Mouse (Mus musculus) stomach, embryonic 16.5 days (tissue): Measurements from ENCODE around the gene Sgta. TPM values are rescaled to one million over a fixed set of nuclear protein-coding genes. Genes with fewer than 3 reads are reported as not detected.

ENCODE experiments used
- ATAC-seq: fragments of 200-750 bp; cut with Nextera tagmentation; 2 replicates; pipeline ENCODE4 v1.8.0; 2017; ENCODE audit warnings: moderate number of reproducible peaks, moderate TSS enrichment; ENCODE audit not compliant: insufficient read depth, low FRiP score
- H3K27ac ChIP-seq: fragments of 300-500 bp; sonication (generic); 2 replicates; pipeline ENCODE4 v1.5.1; 2014; ENCODE audit warnings: low read length
- H3K27me3 ChIP-seq: fragments of 300-500 bp; sonication (generic); 2 replicates; pipeline ENCODE4 v1.6.1; 2014; ENCODE audit warnings: low read length, control low read depth, mixed read lengths; ENCODE audit not compliant: control insufficient read depth, insufficient read depth
- H3K36me3 ChIP-seq: fragments of 300-500 bp; sonication (generic); 2 replicates; pipeline ENCODE4 v1.6.1; 2014; ENCODE audit warnings: low read length; ENCODE audit not compliant: control insufficient read depth, insufficient read depth
- H3K4me1 ChIP-seq: fragments of 300-500 bp; sonication (generic); 2 replicates; pipeline ENCODE4 v1.6.1; 2014; ENCODE audit warnings: low read length, control low read depth, mixed read lengths; ENCODE audit not compliant: control insufficient read depth, insufficient read depth
- H3K4me2 ChIP-seq: fragments of 300-500 bp; sonication (generic); 2 replicates; pipeline ENCODE4 v1.6.1; 2014; ENCODE audit warnings: low read depth, low read length, mixed read lengths
- H3K4me3 ChIP-seq: fragments of 300-500 bp; sonication (generic); replicated peaks from 2 replicates; pipeline ENCODE4 v1.5.1; 2014; ENCODE audit warnings: mild to moderate bottlenecking, low read length
- H3K9ac ChIP-seq: fragments of 300-500 bp; sonication (generic); 2 replicates; pipeline ENCODE4 v1.6.1; 2014; ENCODE audit warnings: low read length
- H3K9me3 ChIP-seq: fragments of 300-500 bp; sonication (generic); replicated peaks from 2 replicates; pipeline ENCODE4 v1.6.1; 2016; ENCODE audit warnings: low read length, control low read depth; ENCODE audit not compliant: control insufficient read depth
- WGBS: fragments of 180-500 bp; shearing (Covaris S2); extraction: QIAGEN DNeasy Blood & Tissue Kit; methylation state at CpG from one replicate; pipeline ENCODE4 v1.1.7; 2014; 5-methylcytosine and 5-hydroxymethylcytosine counted together
- polyA plus RNA-seq: library from polyadenylated mRNA; unstranded; fragments of >200 nt; fragmentation: Nextera tagmentation; extraction: Ambion mirVana; gene quantifications from 2 replicates; pipeline ENCODE4 v1.2.1, GENCODE M21; 2015

Sgta gene
- polyA plus RNA-seq, result 163 and 167 TPM in 2 replicates

GRCm38 (mm10) chr10:81059603-81060543 is at the start of gene Sgta:
Gene Sgta, minus strand, starts transcription at chr10:81060181.
- Histone ChIP-seq H3K4me3 (peak within 1 kb of the TSS; percentile 92), H3K36me3 (no peaks in the 10 kb centered on the region), H3K9me3 (no peaks in the 10 kb centered on the region), H3K4me2 (peak within 1 kb of the TSS; percentile 93), H3K27ac (peak within 1 kb of the TSS; percentile 40), H3K9ac (peak within 1 kb of the TSS; percentile 90), H3K4me1 (peaks cover 15% of the 10 kb centered on the region), H3K27me3 (no peaks in the 10 kb centered on the region)
- peak; percentile 96 for ATAC-seq
- under 1% methylated on average over 48 of the region's 48 CpGs for WGBS

GRCm38 (mm10) chr10:81106113-81106721 is 46.2 kb upstream of the Sgta start:
- Histone ChIP-seq H3K36me3 (peaks cover 8% of the 10 kb centered on the region), H3K4me2 (peak overlapping the region; percentile 87), H3K27ac (peak overlapping the region; percentile 100), H3K9ac (peak overlapping the region; percentile 100), H3K4me1 (peaks cover 17% of the 10 kb centered on the region), H3K4me3 (peak overlapping the region; percentile 100), H3K27me3 (no peaks in the 10 kb centered on the region), H3K9me3 (no peaks in the 10 kb centered on the region)
- under 1% methylated on average over 35 of the region's 35 CpGs for WGBS
- peak; percentile 92 for ATAC-seq

GRCm38 (mm10) chr10:81105565-81106112 is 45.7 kb upstream of the Sgta start, which contains the start of gene Map2k2:
Gene Map2k2, plus strand, starts transcription at chr10:81105915.
- peaks cover 17% of the 10 kb centered on the region for H3K4me1 ChIP-seq
- peak; percentile 94 for ATAC-seq
- peak within 1 kb of the TSS; percentile 87 for H3K4me2 ChIP-seq
- peak within 1 kb of the TSS; percentile 100 for H3K27ac ChIP-seq
- H3K27me3 ChIP-seq, result no peaks in the 10 kb centered on the region
- peaks cover 8% of the 10 kb centered on the region; the same call in 1 of the 2 replicates for H3K36me3 ChIP-seq
- H3K9me3 ChIP-seq, result no peaks in the 10 kb centered on the region
- WGBS, result under 1% methylated on average over 56 of the region's 56 CpGs
- H3K4me3 ChIP-seq, result peak within 1 kb of the TSS; percentile 100
- peak within 1 kb of the TSS; percentile 100 for H3K9ac ChIP-seq

DNA sequence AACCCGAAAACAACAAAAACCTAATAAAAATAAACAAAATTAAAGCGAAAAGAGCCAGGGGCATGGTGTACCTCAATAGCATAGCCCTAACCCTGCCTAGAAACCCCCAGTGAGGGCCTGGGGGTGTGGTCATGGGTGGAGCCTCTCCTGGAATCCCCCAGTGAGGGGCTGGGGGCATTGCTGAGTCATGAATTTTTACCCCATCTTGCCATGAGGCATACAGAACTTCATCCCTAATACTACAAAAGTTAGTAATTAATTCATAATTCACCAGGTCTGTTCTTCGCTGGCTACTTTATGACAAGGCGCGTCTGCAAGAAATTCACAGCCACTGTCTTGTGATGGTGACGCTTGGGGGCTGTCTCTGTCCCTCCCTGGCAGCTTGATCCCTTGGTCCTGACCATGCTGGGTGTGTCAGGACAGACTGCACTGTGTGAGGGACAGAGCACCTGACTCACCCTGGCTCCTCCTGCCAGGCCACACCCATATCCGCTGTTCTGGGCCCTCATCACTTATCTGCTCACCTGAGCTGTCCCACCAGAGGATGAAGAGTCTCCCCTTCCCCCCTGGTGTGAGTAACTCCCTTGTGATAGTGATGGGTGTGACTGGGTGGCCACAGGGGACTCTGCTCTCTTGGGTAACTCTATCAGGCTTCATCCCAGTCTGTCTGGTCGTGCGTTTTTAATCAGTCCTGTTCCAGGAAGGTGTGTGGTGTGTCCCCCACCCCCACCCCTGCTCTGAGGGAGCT is 35.1 kb upstream of the Sgta start:
- H3K4me3 ChIP-seq, result no peak overlapping the region
- peak; percentile 78 for ATAC-seq
- no peak overlapping the region; the same call in 1 of the 2 replicates for H3K27ac ChIP-seq

GRCm38 (mm10) chr10:81092465-81093250 is 32.7 kb upstream of the Sgta start:
- H3K27ac ChIP-seq, result no peak overlapping the region
- ATAC-seq, result peak; percentile 65

More for the DNA sequence above, 35.1 kb upstream of the Sgta start:
- H3K36me3 ChIP-seq, result no peaks in the 10 kb centered on the region
- no peak overlapping the region for H3K4me2 ChIP-seq
- 59% methylated on average over 9 of the region's 9 CpGs for WGBS
- H3K9me3 ChIP-seq, result no peaks in the 10 kb centered on the region
- H3K4me1 ChIP-seq, result no peaks in the 10 kb centered on the region
- no peaks in the 10 kb centered on the region for H3K27me3 ChIP-seq
- no peak overlapping the region for H3K9ac ChIP-seq

DNA sequence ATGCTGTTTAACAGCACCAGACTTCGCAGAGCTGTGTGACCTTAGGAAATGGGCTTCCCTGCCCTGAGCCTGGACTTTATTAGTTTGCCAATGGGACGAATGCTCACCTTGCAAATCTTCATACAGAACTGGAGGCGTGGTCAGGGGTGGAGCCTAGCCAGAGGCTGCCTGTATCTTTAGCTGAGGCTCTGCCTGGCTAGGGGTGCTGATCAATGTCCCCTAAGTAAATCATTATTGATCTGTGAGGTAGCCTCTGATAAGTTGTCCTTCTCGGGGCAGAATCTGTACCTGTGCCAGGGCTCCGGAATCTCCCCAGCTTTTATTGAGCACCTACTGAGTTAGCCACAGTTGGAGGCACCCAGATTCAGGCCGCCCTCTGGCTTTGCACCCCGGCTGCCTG is 30.6 kb upstream of the Sgta start:
- H3K4me2 ChIP-seq, result no peak overlapping the region
- 70% methylated on average over 7 of the region's 7 CpGs for WGBS

More at GRCm38 (mm10) chr10:81092465-81093250, 32.7 kb upstream of the Sgta start:
- Histone ChIP-seq H3K27me3 (no peaks in the 10 kb centered on the region), H3K4me3 (no peak overlapping the region), H3K4me1 (no peaks in the 10 kb centered on the region), H3K36me3 (no peaks in the 10 kb centered on the region), H3K4me2 (no peak overlapping the region), H3K9ac (no peak overlapping the region), H3K9me3 (no peaks in the 10 kb centered on the region)
- WGBS, result 45% methylated on average over 22 of the region's 22 CpGs

DNA sequence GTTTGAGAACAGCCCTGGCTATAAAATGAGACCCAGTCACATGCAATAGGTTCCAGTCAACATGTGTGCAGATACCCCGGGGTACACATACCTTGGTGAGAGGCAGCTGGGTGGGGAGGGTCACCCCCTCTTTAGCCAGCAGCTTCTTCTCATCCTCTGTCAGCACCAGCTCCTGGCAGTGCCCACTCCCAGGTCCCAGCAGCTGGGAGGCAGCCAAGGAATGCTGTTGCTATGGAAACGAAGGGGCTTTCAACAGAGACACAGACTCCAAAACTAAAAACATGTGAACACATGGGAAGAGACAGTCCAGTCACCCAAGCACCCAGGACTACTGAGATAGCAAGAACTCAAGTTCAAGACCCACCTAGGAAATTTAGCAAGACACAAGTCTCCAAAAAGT is 29.2 kb upstream of the Sgta start:
- Histone ChIP-seq H3K4me2 (no peak overlapping the region), H3K9ac (no peak overlapping the region), H3K36me3 (no peaks in the 10 kb centered on the region), H3K27me3 (no peaks in the 10 kb centered on the region), H3K9me3 (no peaks in the 10 kb centered on the region; the same call in 1 of the 2 replicates), H3K27ac (no peak overlapping the region), H3K4me3 (no peak overlapping the region), H3K4me1 (no peaks in the 10 kb centered on the region)
- ATAC-seq, result no peak
- WGBS, result 35% methylated on average over 2 of the region's 2 CpGs

More for the DNA sequence above, 30.6 kb upstream of the Sgta start:
- Histone ChIP-seq H3K4me1 (no peaks in the 10 kb centered on the region), H3K27me3 (no peaks in the 10 kb centered on the region), H3K4me3 (no peak overlapping the region), H3K9ac (no peak overlapping the region), H3K36me3 (no peaks in the 10 kb centered on the region), H3K27ac (no peak overlapping the region), H3K9me3 (no peaks in the 10 kb centered on the region; the same call in 1 of the 2 replicates)
- no peak for ATAC-seq

- Histone ChIP-seq H3K27me3 (no peaks in the 10 kb centered on the region), H3K4me1 (no peaks in the 10 kb centered on the region), H3K9ac (no peak overlapping the region), H3K4me3 (no peak overlapping the region), H3K36me3 (no peaks in the 10 kb centered on the region), H3K27ac (no peak overlapping the region), H3K4me2 (no peak overlapping the region), H3K9me3 (no peaks in the 10 kb centered on the region; the same call in 1 of the 2 replicates)
- ATAC-seq, result no peak
- WGBS, result 46% methylated on average over 2 of the region's 2 CpGs
These were observed 27.0 kb upstream of the Sgta start for GRCm38 (mm10) chr10:81087021-81087420.
